Mouse (Mus musculus): ENCODE measurements around the gene Pgd.

The Pgd gene

DNA sequence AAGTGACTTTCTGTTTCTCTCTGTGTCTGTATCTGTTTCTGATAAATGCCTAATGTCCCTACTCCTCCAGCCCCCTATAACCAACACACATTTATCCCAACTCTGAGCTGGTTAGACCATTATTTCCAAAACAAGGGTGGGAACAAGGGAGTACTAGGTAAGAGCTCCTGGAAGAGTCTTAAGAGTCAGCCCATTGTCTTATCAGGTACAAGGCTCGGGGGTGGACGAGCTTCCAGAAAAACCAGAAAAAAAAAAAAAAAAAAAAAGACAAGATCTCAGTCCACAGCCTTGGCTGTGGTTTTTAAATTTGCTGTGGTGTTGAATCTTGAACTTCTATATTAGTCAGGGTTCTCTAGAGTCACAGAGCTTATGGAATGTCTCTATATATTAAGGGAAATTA, 1.4 kb upstream of the Pgd start:
- in situ Hi-C loops (cut with MboI, MseI), result no loop called here

DNA sequence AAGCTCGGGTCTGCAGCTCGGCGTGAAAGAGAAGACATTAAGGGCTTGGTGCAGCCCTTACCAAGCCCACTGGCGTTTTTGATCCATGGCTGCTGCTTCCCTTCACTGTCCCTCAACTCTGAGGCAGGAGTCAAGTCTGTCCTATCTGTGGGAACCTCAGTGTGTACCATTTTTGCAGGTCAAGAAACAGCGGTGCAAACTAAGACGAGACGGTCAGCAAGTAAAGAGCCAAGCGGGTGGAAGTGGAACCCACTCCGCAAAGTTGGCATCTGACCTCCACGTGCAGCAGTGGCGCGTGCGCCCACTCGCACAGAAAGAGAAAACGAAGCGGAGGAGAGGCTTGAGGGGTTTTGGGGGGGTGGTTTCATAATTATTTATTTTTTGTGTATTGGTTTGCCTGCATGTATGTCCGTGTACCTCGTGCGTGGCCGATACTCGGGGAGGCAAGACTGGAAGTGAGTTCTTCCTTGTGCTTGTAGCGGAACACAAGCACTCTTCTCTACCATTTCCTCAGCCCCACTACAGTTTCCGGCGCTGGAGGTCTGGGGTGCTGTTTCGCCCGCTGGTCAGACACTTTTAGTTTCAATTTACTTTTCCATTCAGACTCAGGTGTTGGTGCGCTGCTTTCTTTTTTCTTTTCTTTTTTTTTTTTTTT, 513 bp upstream of the Pgd start:
- in situ Hi-C loops (cut with MboI, MseI), result no loop called here

DNA sequence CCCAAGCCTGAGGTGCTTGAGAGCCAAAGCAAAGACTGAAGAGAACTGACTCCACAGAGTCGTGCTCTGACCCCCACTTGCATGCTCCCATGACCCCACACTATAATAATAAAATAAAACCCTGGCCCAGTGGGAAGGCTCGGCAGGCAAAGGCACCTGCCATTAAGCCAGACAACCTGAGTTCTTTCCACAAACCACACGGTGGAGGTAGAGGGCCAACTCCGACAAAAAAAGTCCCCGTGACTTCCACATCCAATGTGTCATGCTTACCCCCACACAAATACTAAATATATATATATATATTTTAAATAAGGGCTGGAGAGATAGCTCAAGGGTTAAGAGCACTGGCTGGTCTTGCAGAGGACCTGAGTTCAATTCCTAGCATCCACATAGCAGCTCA, 2.4 kb downstream of the Pgd start:
- in situ Hi-C loops (cut with MboI, MseI), result no loop called here

DNA sequence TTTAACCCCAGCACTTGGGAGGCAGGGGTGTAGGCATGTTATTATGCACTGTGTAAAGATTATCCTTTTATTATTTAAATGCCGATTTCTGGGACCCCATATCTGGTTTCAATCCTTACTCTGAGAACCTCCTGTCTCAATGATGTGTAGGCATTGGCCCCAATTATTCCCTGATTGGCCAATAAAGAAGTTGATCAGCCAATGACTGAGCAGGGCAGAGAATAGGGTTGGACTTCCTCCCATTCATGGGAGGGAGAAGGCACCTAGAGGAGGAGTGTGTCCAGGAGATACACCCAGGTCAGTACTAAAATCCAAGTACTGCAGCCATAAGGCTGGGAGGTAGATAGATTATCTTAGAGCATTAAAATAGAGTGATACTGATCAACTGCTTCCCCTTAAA, 3.4 kb downstream of the Pgd start:
- in situ Hi-C loops (cut with MboI, MseI), result no loop called here

DNA sequence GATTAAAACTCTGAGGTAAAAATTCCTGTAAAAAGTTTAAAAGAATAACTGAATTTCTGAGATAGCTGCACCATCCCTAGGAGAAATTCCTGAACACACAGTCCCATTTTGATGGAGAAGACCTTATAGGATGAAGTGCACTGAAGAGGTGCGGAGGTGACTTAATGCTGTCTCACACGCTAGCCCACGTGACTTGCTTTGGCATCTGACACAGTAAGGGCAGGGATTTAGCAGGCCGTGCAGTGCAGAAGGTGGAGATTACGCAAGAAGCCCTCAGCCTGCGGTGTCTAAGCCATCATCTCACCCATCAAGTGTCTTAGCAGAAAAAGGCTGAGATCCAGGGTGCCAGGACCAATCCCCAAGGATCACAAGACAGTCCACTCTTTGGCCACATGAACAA, 5.4 kb downstream of the Pgd start:
- in situ Hi-C loops (cut with MboI, MseI), result no loop called here

DNA sequence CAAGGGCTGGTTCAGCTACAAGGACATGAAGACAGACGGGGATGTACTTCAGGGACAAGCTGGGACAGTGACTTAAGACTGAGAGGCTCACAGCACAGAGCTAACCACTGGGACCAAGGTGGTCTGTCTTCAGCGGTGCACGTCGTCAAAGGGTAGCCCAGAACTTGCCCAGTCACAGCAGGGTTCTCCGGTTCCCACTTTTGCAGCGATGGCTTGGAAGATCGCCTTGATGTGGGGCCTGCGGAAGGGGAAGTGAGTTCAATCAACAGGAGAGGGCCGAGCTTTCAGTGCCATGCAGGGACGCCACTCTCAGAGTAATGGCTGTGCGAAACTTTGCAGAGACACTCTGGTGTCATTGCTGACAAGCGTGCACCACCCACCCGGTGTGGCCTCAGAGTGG, 6.7 kb downstream of the Pgd start:
- in situ Hi-C loops (cut with MboI, MseI), result no loop called here

DNA sequence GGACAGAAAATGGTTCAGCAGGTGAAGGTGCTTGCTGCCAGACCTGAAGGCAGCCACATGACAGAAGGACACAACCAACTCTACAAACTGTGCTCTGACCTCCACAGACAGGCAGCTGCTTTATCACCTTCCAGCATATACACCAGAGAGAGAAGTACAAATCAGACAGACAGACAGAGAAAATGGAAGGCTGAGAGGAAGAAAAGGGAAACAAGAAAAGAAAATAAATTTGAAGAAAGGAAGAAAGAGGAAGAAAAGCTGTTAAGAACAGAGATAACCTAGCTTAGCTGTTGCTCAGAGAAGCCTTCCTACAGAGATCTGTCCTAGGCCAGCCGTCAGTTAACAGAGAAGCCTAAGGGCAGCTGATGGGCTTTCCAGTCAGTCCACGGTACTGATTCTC, 7.4 kb downstream of the Pgd start:
- in situ Hi-C loops (cut with MboI, MseI), result no loop called here

DNA sequence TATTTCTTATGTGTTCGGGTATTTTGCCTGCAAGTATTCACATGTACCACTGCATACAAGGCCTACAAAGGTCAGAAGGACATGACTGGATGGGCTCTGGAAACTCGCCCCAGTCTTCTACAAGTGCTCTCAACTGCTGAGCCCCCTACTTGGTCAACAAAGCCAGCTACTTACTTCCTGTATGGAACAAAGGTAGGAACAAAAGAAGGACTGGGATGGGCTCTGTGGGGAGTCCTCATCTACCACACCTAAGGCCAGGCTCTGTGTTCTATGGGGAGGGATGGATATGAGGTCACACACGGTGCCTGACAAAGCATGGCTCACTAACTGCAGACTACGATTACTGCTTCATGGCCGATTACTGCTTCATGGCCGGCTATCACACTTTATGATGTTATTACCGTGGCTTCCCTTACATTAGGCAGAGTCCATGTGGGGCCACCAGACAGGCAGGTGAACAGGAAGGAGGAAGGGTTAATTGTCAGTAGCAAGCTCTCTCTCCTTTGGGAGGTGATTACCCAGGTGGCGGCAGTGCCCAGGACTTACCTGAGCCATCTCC, 9.1 kb downstream of the Pgd start:
- in situ Hi-C loops (cut with MboI, MseI), result no loop called here

DNA sequence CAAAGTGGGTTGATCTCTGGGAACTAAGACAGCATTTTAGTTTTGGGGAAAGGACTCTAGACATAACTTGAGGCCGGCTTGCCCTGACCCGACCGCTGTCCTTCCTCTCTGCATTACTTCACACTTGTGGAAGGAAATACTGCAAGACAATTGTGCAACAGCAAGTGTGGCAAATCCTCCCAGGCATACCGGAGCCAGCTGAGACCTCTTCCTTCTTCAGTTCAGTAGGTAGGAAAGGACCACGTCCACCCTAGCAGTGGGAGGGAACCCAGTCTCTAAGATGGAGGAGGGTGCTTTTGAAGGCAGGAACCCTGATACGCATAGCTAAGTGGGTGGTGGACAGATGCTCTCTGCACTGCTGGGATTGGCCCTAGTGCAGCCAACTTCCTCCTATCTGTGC, 10.9 kb downstream of the Pgd start:
- in situ Hi-C loops (cut with MboI, MseI), result no loop called here

DNA sequence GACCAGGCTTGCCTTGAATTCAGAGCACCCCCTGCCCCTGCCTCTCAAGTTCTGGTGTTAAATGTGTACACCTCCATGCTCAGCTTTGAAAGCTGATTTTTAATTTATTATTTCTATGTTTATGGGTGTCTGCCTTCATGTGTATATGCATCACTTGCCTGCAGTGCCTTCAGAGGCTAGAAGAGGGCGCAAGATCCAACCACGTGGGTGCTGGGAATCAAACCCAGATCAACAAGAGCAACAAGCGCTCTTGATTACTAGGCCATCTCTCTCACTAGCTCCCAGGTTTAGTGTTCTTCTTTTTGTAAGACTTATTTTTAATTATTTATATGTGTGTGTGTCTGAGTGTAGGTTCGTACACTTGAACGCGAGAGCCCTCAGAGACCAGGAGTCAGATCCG, 11.7 kb downstream of the Pgd start:
- in situ Hi-C loops (cut with MboI, MseI), result no loop called here

DNA sequence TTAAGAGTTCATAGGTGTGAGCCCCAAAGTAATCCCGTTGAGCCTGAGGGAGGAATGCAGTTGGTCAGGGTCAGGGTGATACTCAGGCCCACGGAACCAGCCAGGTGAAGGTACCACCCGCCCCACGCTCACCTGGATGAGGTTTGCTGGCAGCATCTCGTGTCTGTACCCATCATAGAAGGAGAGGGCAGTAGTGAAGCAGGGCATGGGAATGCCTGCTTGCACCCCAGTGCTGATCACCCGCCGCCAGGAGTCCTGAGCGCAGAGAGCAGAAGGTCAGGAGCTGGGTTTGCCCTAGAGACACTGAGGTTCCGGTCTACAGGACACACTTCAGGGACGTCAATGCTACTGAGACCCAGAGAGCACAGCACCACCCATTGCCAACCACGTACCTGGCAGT, 15.8 kb downstream of the Pgd start:
- in situ Hi-C loops (cut with MboI, MseI), result no loop called here

DNA sequence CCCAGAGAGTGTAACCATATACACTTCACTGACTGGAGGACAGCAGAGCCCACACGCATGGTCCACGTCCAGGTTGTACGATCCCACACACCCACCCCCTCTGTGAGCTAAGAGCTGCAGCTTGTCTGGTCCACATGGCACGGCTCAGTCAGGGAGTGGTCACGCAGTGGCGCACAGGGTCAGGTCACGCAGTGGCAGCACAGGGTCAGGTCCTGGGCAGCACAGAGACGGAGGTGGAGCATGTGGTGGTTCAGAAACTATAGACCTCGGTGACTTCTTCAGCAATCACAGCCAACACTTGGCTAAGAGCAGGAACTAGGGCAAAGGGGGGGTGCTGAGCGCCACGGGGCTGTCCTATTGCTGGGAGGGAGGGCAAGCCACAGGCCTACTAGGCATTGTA, 16.3 kb downstream of the Pgd start:
- in situ Hi-C loops (cut with MboI, MseI), result no loop called here

DNA sequence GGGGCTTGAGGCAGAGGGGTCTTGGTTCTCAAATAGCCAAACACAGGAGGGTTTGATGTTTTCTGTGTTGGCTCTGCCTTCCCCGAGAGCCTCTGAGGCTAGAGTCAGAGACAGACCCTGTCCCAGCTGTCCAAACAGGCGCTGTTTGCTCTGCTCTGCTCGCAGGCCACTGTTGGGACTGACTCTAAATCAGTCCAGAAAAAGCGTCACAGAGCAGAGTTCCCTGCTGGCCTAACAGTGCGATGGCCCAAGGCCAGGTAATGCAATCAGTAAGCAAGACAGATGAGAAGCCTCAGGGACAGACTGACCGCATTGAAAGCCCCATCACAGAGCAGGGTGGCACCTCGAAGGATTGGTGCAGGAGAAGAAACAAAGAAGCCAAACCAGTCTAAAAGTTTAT, 17.0 kb downstream of the Pgd start:
- in situ Hi-C loops (cut with MboI, MseI), result no loop called here

DNA sequence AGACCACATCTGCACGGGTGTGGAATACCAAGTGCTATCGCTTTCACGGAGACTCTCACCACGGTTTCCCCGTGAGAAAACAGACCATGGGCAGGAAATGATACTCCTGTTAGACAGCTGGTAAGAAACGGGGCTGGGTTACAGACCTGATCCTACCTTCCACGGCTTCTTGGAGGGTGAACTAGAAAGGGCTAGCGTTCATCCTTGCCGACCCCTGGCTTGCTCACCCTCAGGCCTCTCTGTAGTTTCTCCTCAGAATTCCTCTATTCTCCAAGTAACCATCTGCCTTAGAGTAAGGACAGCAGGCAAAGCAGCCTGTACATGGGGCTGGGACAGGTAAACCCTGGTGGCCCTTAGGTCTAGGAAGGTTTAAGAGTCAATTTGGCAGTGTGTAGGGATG, 17.4 kb downstream of the Pgd start:
- in situ Hi-C loops (cut with MboI, MseI), result no loop called here

DNA sequence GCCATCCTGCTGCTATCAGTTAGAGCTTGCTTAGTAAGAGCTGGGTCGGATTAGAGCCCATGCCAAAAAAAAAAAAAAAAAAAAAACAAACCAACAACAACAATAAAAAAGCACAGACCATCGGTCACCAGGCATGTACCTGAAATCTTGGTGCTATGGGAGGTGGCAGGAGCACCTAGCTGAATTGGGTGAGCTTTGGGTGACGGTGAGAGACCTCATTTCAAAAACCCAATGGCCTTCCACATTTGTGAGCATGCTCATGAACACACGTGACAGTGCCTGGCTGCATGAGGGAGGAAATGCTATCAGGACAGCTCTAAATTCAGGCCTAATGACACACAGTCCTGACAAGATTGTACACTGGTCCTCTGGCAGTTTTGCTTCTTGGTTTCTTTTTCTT, 18.5 kb downstream of the Pgd start:
- in situ Hi-C loops (cut with MboI, MseI), result no loop called here

DNA sequence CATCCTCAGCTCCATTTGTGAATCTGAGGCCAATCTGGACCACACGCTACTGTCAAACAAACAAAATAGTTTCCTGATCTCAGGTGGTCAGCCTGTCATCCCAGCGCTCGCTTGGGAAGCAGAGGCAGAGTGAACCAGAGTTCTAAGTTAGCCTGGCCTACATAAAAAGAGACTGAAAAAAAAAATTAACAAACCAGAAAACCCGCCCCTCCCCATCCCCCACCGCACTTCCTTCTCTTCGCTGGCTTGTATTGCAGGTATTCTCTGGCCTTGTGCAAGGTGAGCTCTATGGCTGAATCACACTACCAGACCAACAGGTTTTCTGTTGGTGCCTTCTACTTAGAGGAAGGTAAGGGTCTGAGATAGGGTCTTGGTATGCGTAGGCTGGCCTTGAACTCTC, 19.0 kb downstream of the Pgd start:
- in situ Hi-C loops (cut with MboI, MseI), result no loop called here

DNA sequence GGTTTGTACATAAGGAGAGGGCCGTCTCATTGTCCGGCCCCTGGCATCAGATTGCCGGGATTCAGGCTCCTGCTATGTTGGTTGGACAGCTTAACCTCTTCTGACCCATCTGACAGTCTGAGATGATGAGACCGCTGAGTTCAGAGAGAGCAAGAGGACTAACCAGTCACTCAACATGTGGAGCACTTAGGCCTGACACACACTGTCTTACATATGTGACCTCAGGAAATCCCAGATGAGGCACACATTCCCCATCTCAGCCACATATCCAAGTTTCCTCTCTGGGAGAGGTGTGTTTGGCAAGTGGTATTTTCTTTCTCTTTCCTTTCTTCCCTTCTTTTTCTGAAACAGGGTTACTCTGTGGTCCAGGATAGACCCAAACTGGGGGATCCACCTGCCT, 21.4 kb downstream of the Pgd start:
- in situ Hi-C loops (cut with MboI, MseI), result no loop called here

DNA sequence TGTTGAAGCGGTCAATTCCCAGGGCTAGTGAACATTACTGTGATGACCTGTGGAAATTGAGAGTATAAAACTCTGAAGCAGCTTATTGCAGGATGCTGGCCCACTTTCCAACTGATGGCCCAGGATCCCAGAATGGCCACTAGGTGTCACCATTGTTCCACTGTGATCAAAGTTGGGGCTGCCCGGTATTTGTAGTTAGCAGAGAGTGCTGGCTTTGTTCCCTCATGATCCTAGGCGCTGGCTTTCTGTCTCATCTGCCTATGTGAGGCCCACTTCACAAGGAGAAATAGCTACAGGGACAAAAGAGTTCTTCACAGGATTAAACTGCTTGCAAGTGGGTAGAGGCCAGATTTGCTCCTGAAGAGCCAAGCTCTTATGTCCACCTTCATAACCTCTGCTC, 22.1 kb downstream of the Pgd start:
- in situ Hi-C loops (cut with MboI, MseI), result loop anchor here (5.0 kb wide), 1 partner anchor 403 kb away; no protein-coding TSS in a partner anchor

DNA sequence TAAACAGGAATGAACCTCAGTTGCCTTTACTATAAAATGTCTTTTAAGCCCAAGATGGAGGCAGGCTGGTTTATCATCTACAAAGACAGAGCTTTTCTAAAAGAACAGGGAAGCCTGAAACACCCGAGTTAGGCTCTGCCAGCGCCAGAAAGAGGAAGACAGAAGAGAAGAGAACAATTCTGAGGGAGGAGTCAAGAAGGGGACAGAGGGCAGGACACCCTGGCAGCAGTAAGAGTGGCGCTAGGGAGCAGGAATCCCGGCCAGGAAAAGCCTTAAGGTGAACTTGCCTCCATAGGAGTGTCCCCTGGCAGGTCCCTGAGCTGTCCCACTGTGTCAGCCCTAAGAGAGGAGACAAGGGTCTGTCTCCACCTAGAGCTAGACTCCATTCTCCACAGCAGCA, 23.0 kb downstream of the Pgd start:
- in situ Hi-C loops (cut with MboI, MseI), result loop anchor here (5.0 kb wide), 1 partner anchor 404 kb away; no protein-coding TSS in a partner anchor

DNA sequence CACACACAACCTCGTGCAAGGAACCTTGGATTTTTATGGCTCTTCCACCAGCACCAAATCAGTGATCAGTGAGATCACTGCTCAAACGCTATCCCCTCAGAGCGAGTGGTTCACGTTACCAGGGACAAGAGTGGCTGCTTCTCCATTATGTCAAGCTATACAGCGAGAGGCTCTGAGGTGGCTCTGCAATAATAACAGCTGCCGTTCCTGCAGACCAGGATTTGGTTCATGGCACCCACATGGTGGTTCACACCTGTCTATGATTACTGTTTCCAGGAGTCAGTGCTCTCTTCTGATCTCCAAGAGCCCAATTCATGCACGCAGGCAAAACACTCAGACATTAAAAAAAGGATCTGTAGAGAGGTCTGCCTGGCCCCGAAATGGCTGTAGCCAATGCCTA, 28.1 kb downstream of the Pgd start:
- in situ Hi-C loops (cut with MboI, MseI), result no loop called here

DNA sequence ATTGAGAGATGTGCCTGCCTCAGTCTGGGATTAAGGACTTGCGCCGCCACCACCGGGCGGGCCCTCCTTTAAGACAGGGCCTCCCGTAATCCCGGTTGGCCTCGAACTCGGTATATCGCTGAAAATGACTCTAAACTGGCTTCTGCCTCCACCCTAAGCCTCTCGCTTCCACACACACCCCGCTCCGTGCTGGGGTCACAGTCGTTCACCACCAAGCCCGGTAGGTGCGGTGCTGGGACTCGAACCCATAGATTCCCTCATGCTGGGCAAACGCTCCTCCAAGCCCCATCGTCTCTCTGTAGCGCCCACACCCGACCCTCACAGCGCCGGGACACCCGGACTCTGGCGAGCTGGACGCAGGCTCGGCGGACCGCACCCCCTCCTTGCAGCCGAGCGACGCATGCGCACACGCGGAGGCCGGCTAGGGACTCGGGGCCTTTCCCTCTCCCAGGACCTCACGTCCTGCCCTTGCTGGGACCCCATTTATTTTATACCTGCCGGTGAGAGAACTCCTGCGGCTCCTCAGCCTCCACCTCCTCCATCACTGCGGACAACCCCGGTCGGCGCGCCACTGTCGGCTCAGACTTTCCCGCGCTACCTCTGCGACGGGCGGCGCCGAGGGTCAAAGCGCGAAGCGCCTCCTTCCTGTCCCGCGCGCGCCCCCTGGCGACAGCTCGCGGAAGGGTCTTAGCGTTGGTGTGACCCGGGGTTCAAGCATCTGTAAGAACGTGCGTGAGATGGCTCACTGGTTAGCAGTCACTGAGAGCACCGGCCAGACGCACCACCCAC, 29.4 kb downstream of the Pgd start, which contains the start of gene Cenps:
Gene Cenps, minus strand, starts transcription at position 648 of the 789 bp plus-strand sequence.
- in situ Hi-C loops (cut with MboI, MseI), result no loop called here

DNA sequence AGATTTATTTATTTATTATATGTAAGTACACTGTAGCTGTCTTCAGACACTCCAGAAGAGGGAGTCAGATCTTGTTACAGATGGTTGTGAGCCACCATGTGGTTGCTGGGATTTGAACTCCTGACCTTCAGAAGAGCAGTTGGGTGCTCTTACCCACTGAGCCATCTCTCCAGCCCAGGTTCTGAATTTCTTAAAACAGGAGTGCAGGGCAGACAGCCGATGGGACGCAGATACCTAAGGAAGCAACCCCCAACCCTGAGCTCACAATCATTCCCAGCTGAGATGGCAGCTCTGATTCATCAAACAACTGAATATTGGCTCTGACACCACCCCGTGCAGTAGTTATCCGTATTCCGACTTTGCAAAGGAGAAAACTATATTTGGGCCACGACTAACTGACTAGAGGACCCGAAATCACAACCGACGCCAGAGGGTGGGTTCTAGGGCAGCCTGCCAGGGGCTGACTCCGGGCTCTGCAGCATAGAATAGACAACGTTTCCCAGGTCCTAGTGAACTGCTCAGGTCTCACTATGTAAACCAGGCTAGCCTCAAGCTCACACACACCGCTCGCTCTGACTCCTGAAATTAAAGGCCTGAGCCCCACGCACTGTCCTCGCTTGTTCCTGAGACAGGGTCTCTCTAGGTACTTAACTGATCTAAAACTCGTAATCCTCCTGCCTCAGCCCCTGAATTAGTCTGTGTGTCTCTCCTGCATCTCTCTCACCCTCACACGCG, 30.3 kb downstream of the Pgd start:
- in situ Hi-C loops (cut with MboI, MseI), result no loop called here
